Mouse (Mus musculus) forebrain, embryonic 11.5 days (tissue): Measurements from ENCODE around the gene Hebp1. TPM values are rescaled to one million over a fixed set of nuclear protein-coding genes. Genes with fewer than 3 reads are reported as not detected.
A peak's percentile ranks its signal among the peaks of the same experiment; 100 is the strongest.

Experiments
- ATAC-seq: fragments of 200-750 bp; cut with Nextera tagmentation; replicated peaks from 2 replicates; pipeline ENCODE4 v1.8.0; 2017; ENCODE audit warnings: moderate TSS enrichment; ENCODE audit not compliant: low FRiP score
- DNase-seq: peaks from one replicate; pipeline ENCODE4 v3.0.0-alpha.2; 2017; ENCODE audit warnings: low spot score
- H3K27ac ChIP-seq: fragments of 300-500 bp; sonication (generic); 2 replicates; pipeline ENCODE4 v1.5.1; 2014; ENCODE audit warnings: low read depth, low read length
- H3K27me3 ChIP-seq: fragments of 300-500 bp; sonication (generic); 2 replicates; pipeline ENCODE4 v1.6.1; 2014; ENCODE audit warnings: mild to moderate bottlenecking, low read length, mixed read lengths; ENCODE audit not compliant: control insufficient read depth, insufficient read depth
- H3K36me3 ChIP-seq: fragments of 300-500 bp; sonication (generic); 2 replicates; pipeline ENCODE4 v1.6.1; 2014; ENCODE audit warnings: mild to moderate bottlenecking, low read length, moderate library complexity, mixed read lengths; ENCODE audit not compliant: control insufficient read depth, insufficient read depth
- H3K4me1 ChIP-seq: fragments of 300-500 bp; sonication (generic); replicated peaks from 2 replicates; pipeline ENCODE4 v1.6.1; 2014; ENCODE audit warnings: low read length, mixed read lengths; ENCODE audit not compliant: control insufficient read depth, insufficient read depth
- H3K4me2 ChIP-seq: fragments of 300-500 bp; sonication (generic); 2 replicates; pipeline ENCODE4 v1.6.1; 2014; ENCODE audit warnings: low read depth, mild to moderate bottlenecking, low read length, moderate library complexity, mixed read lengths; ENCODE audit not compliant: severe bottlenecking
- H3K4me3 ChIP-seq: fragments of 300-500 bp; sonication (generic); 2 replicates; pipeline ENCODE4 v1.5.1; 2014; ENCODE audit warnings: low read depth, low read length
- H3K9ac ChIP-seq: fragments of 300-500 bp; sonication (generic); 2 replicates; pipeline ENCODE4 v1.6.1; 2014; ENCODE audit warnings: low read length
- H3K9me3 ChIP-seq: fragments of 300-500 bp; sonication (generic); 2 replicates; pipeline ENCODE4 v1.6.1; 2016; ENCODE audit warnings: low read length, mixed read lengths; ENCODE audit not compliant: control insufficient read depth
- WGBS: fragments of 180-500 bp; shearing (Covaris S2); extraction: QIAGEN DNeasy Blood & Tissue Kit; methylation state at CpG from one replicate; pipeline ENCODE4 v1.1.7; 2014; 5-methylcytosine and 5-hydroxymethylcytosine counted together
- polyA plus RNA-seq: library from polyadenylated mRNA; unstranded; fragments of >200 nt; fragmentation: Nextera tagmentation; extraction: Ambion mirVana; gene quantifications from 2 replicates; pipeline ENCODE4 v1.2.1, GENCODE M21; 2014

The Hebp1 gene
- polyA plus RNA-seq, 1 experiment from 2014 or later = 3.0 TPM

GRCm38 (mm10) chr6:135204869-135205268 lies 7.0 kb upstream of the Hebp1 start:
- no peak overlapping the region for H3K27ac ChIP-seq

DNA sequence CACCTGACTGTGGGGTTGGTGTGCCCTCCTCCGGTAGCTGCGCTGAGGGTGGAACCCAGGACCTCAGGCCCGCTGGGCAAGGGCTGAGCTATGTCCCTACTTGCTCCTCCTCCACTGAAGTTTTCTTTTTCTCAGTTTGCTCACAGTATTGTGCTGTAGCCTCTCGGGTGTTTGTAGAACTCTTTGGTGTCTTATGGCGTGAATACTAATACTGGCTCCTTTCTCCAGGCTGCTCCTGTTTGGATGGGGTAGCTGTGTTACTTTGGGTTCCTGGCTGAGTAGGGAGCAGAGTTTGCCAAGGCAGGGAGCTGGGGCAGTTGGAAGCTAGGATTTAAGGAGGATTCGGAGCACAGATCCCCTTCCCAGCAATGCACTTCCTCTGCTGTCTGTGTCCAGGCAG lies 5.9 kb upstream of the Hebp1 start:
- no peak for DNase-seq
- Histone ChIP-seq H3K36me3 (no peaks in the 10 kb centered on the region), H3K4me2 (no peak overlapping the region), H3K4me3 (no peak overlapping the region), H3K27ac (no peak overlapping the region), H3K27me3 (no peaks in the 10 kb centered on the region), H3K9ac (no peak overlapping the region), H3K4me1 (0 out of 2 replicates have a peak, but pooled peaks cover 2% of the 10 kb centered on the region), H3K9me3 (no peaks in the 10 kb centered on the region)
- 64% methylated on average over 6 of the region's 6 CpGs for WGBS
- no peak for ATAC-seq

More at GRCm38 (mm10) chr6:135204869-135205268, 7.0 kb upstream of the Hebp1 start:
- Histone ChIP-seq H3K9me3 (no peaks in the 10 kb centered on the region), H3K4me1 (0 out of 2 replicates have a peak, but pooled peaks cover 2% of the 10 kb centered on the region), H3K9ac (no peak overlapping the region), H3K27me3 (no peaks in the 10 kb centered on the region), H3K4me2 (no peak overlapping the region), H3K4me3 (no peak overlapping the region), H3K36me3 (no peaks in the 10 kb centered on the region)
- DNase-seq (no peak), ATAC-seq (no peak)
- 77% methylated on average over 4 of the region's 4 CpGs for WGBS

GRCm38 (mm10) chr6:135202668-135203067 lies 4.8 kb upstream of the Hebp1 start:
- ATAC-seq = no peak
- Histone ChIP-seq H3K27me3 (no peaks in the 10 kb centered on the region), H3K4me2 (no peak overlapping the region), H3K4me3 (no peak overlapping the region), H3K9ac (no peak overlapping the region), H3K4me1 (peaks cover 2% of the 10 kb centered on the region; the same call in 1 of the 2 replicates), H3K9me3 (no peaks in the 10 kb centered on the region), H3K27ac (no peak overlapping the region), H3K36me3 (no peaks in the 10 kb centered on the region)
- DNase-seq = no peak
- 87% methylated on average over 6 of the region's 6 CpGs for WGBS

GRCm38 (mm10) chr6:135200122-135200957 lies 2.5 kb upstream of the Hebp1 start:
- Histone ChIP-seq H3K27ac (no peak overlapping the region), H3K4me2 (no peak overlapping the region), H3K9me3 (no peaks in the 10 kb centered on the region), H3K4me1 (no peaks in the 10 kb centered on the region; the same call in 1 of the 2 replicates), H3K9ac (no peak overlapping the region), H3K27me3 (no peaks in the 10 kb centered on the region), H3K4me3 (no peak overlapping the region), H3K36me3 (no peaks in the 10 kb centered on the region)
- 83% methylated on average over 16 of the region's 16 CpGs for WGBS
- DNase-seq (no peak), ATAC-seq (no peak)

GRCm38 (mm10) chr6:135198726-135199125 lies 904 bp upstream of the Hebp1 start:
- ATAC-seq = no peak
- 42% methylated on average over 6 of the region's 6 CpGs for WGBS
- Histone ChIP-seq H3K36me3 (no peaks in the 10 kb centered on the region), H3K9ac (peak overlapping the region; percentile 89), H3K27ac (no peak overlapping the region), H3K27me3 (no peaks in the 10 kb centered on the region), H3K4me1 (no peaks in the 10 kb centered on the region; the same call in 1 of the 2 replicates), H3K4me3 (peak overlapping the region; percentile 84; the same call in 1 of the 2 replicates), H3K4me2 (peak overlapping the region; percentile 89), H3K9me3 (no peaks in the 10 kb centered on the region)
- no peak for DNase-seq

GRCm38 (mm10) chr6:135197446-135197845 lies 376 bp downstream of the Hebp1 start:
- DNase-seq = no peak
- no peaks in the 10 kb centered on the region; the same call in 1 of the 2 replicates for H3K4me1 ChIP-seq
- no peak; the same call in 1 of the 2 replicates for ATAC-seq
- no peak overlapping the region for H3K27ac ChIP-seq
- H3K27me3 ChIP-seq = no peaks in the 10 kb centered on the region
- peak overlapping the region; percentile 84 for H3K4me3 ChIP-seq
- WGBS = 17% methylated on average over 7 of the region's 7 CpGs
- peak overlapping the region; percentile 89 for H3K9ac ChIP-seq
- no peaks in the 10 kb centered on the region for H3K9me3 ChIP-seq
- no peaks in the 10 kb centered on the region for H3K36me3 ChIP-seq
- peak overlapping the region; percentile 89 for H3K4me2 ChIP-seq

- Histone ChIP-seq H3K27ac (no peak overlapping the region), H3K9me3 (no peaks in the 10 kb centered on the region), H3K36me3 (no peaks in the 10 kb centered on the region), H3K9ac (no peak overlapping the region), H3K27me3 (no peaks in the 10 kb centered on the region), H3K4me1 (no peaks in the 10 kb centered on the region; the same call in 1 of the 2 replicates), H3K4me3 (no peak overlapping the region), H3K4me2 (no peak overlapping the region)
- WGBS = 82% methylated on average over 8 of the region's 8 CpGs
- no peak for DNase-seq
- no peak for ATAC-seq
Observed at GRCm38 (mm10) chr6:135196707-135197106, 1.1 kb downstream of the Hebp1 start.

- WGBS = 85% methylated on average over 4 of the region's 4 CpGs
- Histone ChIP-seq H3K36me3 (no peaks in the 10 kb centered on the region), H3K4me3 (no peak overlapping the region), H3K4me1 (no peaks in the 10 kb centered on the region; the same call in 1 of the 2 replicates), H3K9ac (no peak overlapping the region), H3K9me3 (no peaks in the 10 kb centered on the region), H3K4me2 (no peak overlapping the region), H3K27me3 (no peaks in the 10 kb centered on the region), H3K27ac (no peak overlapping the region)
- no peak for ATAC-seq
- DNase-seq = no peak
Observed at GRCm38 (mm10) chr6:135194907-135195306, 2.9 kb downstream of the Hebp1 start.
